Mouse (Mus musculus): ENCODE results near the gene Phtf1.

DNA sequence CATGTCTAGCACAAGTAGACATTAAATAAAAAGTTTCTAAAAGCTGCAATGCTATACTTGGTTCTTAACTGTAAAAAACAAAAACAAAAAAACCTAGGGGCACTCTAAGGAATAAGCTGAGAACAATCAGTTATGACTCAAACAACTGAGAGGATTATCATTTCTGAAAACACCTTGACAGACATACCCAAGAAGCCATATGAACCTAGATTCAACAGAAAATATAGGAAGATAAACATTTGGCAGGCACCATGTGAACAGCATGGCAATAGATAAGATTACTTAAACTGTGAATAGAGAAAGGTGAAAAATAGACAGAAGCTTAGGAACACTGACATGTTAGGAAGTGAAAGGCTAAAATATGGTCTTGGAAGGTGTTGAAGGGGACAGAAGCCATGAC, 101.5 kb downstream of the Phtf1 start:
- no peak for TF ChIP-seq CTCF (IDR thresholded peaks at IDR 0.05; ENCODE audit: low read depth, low read length)
- TF ChIP-seq POLR2A (IDR thresholded peaks at IDR 0.05; ENCODE audit: insufficient read depth, low read length) = no peak
- TF ChIP-seq EP300 (IDR thresholded peaks at IDR 0.05; ENCODE audit: insufficient read depth, low read depth, low read length) = no peak
